In genomic region chr16:91695108-91695755, GRCm38 (mm10) we compare ENCODE assay signal across 10 mouse cellular contexts. TPM values are rescaled to one million over a fixed set of nuclear protein-coding genes. Genes with fewer than 3 reads are reported as not detected.
DNase-seq lines count a peak whose midpoint lies in the region; ATAC-seq and TF ChIP-seq lines count a peak whose summit lies in the region.
"Had no signal": no experiment of that assay in that cellular context is flagged by ENCODE, and none has a peak within 500 bp of the region (broad histone marks: within the 10 kb centered on the region; RNA-seq: fewer than 3 reads in every experiment).

No protein-coding gene starts in this region.

- H3K9me3 ChIP-seq in heart, embryonic 16.5 days (replicated peaks; ENCODE audit: control insufficient read depth, low read length) = no peaks in the 10 kb centered on the region
- no peaks in the 10 kb centered on the region for H3K9me3 ChIP-seq in forebrain, embryonic 11.5 days (ENCODE audit: control insufficient read depth, low read length)
- H3K9me3 ChIP-seq: embryonic facial prominence, embryonic 10.5 days; liver, embryonic 13.5 days had no signal

- no peak overlapping the region for H3K9ac ChIP-seq in heart, embryonic 16.5 days (ENCODE audit: low read length)
- no peak overlapping the region for H3K9ac ChIP-seq in forebrain, embryonic 11.5 days (ENCODE audit: low read length)
- H3K9ac ChIP-seq: liver, embryonic 13.5 days had no signal

- ATAC-seq in heart, embryonic 16.5 days (replicated peaks; ENCODE audit: extremely low read depth, insufficient read depth, low FRiP score) = no peak
- ATAC-seq in forebrain, embryonic 11.5 days (replicated peaks; ENCODE audit: low FRiP score) = no peak

- 52% methylated on average over 8 of the region's 8 CpGs for WGBS in heart, embryonic 16.5 days
- 81% methylated on average over 8 of the region's 8 CpGs for WGBS in forebrain, embryonic 11.5 days

- H3K27ac ChIP-seq in heart, embryonic 16.5 days (ENCODE audit: low read length) = 0 out of 2 replicates have a peak overlapping the region, but pooled peaks have one; percentile 6
- peak overlapping the region; percentile 21 for H3K27ac ChIP-seq in layer of hippocampus, adult 2 months
- H3K27ac ChIP-seq in forebrain, embryonic 11.5 days (ENCODE audit: low read depth, low read length) = no peak overlapping the region
- H3K27ac ChIP-seq: embryonic facial prominence, embryonic 10.5 days; liver, embryonic 13.5 days had no signal

- no peaks in the 10 kb centered on the region for H3K4me1 ChIP-seq in heart, embryonic 16.5 days (ENCODE audit: control insufficient read depth, insufficient read depth, low read length)
- H3K4me1 ChIP-seq in forebrain, embryonic 11.5 days (replicated peaks; ENCODE audit: control insufficient read depth, insufficient read depth, low read length) = no peaks in the 10 kb centered on the region

- no peak for DNase-seq in heart, postnatal 25 days (ENCODE audit: low spot score)
- DNase-seq in layer of hippocampus, adult 2 months (ENCODE audit: low spot score in 2 of 2) = no peak
- DNase-seq in layer of hippocampus, postnatal 14 days (ENCODE audit: low spot score in 2 of 2) = no peak
- peak; percentile 51 for DNase-seq in 416B (ENCODE audit: low read depth)
- DNase-seq in forelimb bud, embryonic 11.5 days (ENCODE audit: low read depth, low spot score) = peak; percentile 13
- no peak for DNase-seq in forebrain, embryonic 11.5 days (ENCODE audit: low spot score)
- DNase-seq in thymus, postnatal 36 days = no peak

- H3K4me3 ChIP-seq in heart, embryonic 16.5 days (ENCODE audit: low read length) = no peak overlapping the region
- H3K4me3 ChIP-seq in layer of hippocampus, adult 2 months = no peak overlapping the region
- H3K4me3 ChIP-seq in forebrain, embryonic 11.5 days (ENCODE audit: low read depth, low read length) = no peak overlapping the region
- H3K4me3 ChIP-seq: embryonic facial prominence, embryonic 10.5 days; liver, embryonic 13.5 days had no signal

- intact Hi-C loops in heart, postnatal 25 days (cut with DNase I) = loop anchor here (2.0 to 10.0 kb wide), 3 partner anchors 190 to 610 kb away; partner anchors contain the start of gene Smim11

- no peaks in the 10 kb centered on the region for H3K27me3 ChIP-seq in heart, embryonic 16.5 days (ENCODE audit: control insufficient read depth, insufficient read depth, low read length)
- H3K27me3 ChIP-seq in forebrain, embryonic 11.5 days (ENCODE audit: control insufficient read depth, insufficient read depth, low read length) = no peaks in the 10 kb centered on the region
- H3K27me3 ChIP-seq: liver, embryonic 13.5 days had no signal

- peaks cover 23% of the 10 kb centered on the region for H3K36me3 ChIP-seq in heart, embryonic 16.5 days (ENCODE audit: control insufficient read depth, insufficient read depth)
- no peaks in the 10 kb centered on the region for H3K36me3 ChIP-seq in forebrain, embryonic 11.5 days (ENCODE audit: control insufficient read depth, insufficient read depth, low read length)

- H3K4me2 ChIP-seq in heart, embryonic 16.5 days (ENCODE audit: low read depth, low read length) = no peak overlapping the region
- no peak overlapping the region for H3K4me2 ChIP-seq in forebrain, embryonic 11.5 days (ENCODE audit: low read depth, low read length, severe bottlenecking)
- H3K4me2 ChIP-seq: liver, embryonic 13.5 days had no signal

- TF ChIP-seq CTCF in layer of hippocampus, adult 2 months (conservative IDR thresholded peaks at IDR 0.05) = no peak

RNA-seq across cellular contexts. Expression of gene Donson, which starts 6.7 kb away (rescaled TPM):
- polyA plus RNA-seq in heart, embryonic 16.5 days (2015; fragmentation: Nextera tagmentation; extraction: Ambion mirVana) = 10.8 and 11.4 TPM in 2 replicates
- total RNA-seq in heart, postnatal 25 days (2021) = 1 to 10 TPM; 2.5 to 3.7 TPM
- total RNA-seq in layer of hippocampus, adult 2 months (2021) = 10 to 100 TPM; 24.4 to 28.8 TPM
- 10 to 100 TPM; 24.6 TPM for total RNA-seq in layer of hippocampus, postnatal 14 days (2021)
- 42.1 and 42.7 TPM in 2 replicates for polyA plus RNA-seq in forebrain, embryonic 11.5 days (2014; fragmentation: Nextera tagmentation; extraction: Ambion mirVana)

RNA-seq across cellular contexts. Expression of gene Cryzl1, which starts 33.5 kb away (rescaled TPM):
- 51.8 and 58.3 TPM in 2 replicates for polyA plus RNA-seq in heart, embryonic 16.5 days (2015; fragmentation: Nextera tagmentation; extraction: Ambion mirVana)
- total RNA-seq in heart, postnatal 25 days (2021) = 10 to 100 TPM; 22.7 to 24.7 TPM
- total RNA-seq in layer of hippocampus, adult 2 months (2021) = 100 to 1,000 TPM; 104 to 111 TPM
- total RNA-seq in layer of hippocampus, postnatal 14 days (2021) = 10 to 100 TPM; 79.2 to 87.5 TPM
- polyA plus RNA-seq in forebrain, embryonic 11.5 days (2014; fragmentation: Nextera tagmentation; extraction: Ambion mirVana) = 73.6 and 83.6 TPM in 2 replicates

RNA-seq across cellular contexts. Expression of gene Itsn1, which starts 33.8 kb away (rescaled TPM):
- 14.2 and 17.0 TPM in 2 replicates for polyA plus RNA-seq in heart, embryonic 16.5 days (2015; fragmentation: Nextera tagmentation; extraction: Ambion mirVana)
- total RNA-seq in heart, postnatal 25 days (2021) = 10 to 100 TPM; 40.8 to 56.7 TPM
- total RNA-seq in layer of hippocampus, adult 2 months (2021) = 100 to 1,000 TPM; 160 to 176 TPM
- total RNA-seq in layer of hippocampus, postnatal 14 days (2021) = 100 to 1,000 TPM; 155 to 157 TPM
- 55.2 and 60.2 TPM in 2 replicates for polyA plus RNA-seq in forebrain, embryonic 11.5 days (2014; fragmentation: Nextera tagmentation; extraction: Ambion mirVana)

RNA-seq across cellular contexts. Expression of gene Son, which starts 47.9 kb away (rescaled TPM):
- polyA plus RNA-seq in heart, embryonic 16.5 days (2015; fragmentation: Nextera tagmentation; extraction: Ambion mirVana) = 77.4 and 81.7 TPM in 2 replicates
- total RNA-seq in heart, postnatal 25 days (2021) = 100 to 1,000 TPM; 129 to 149 TPM
- total RNA-seq in layer of hippocampus, adult 2 months (2021) = 100 to 1,000 TPM; 259 to 285 TPM
- 100 to 1,000 TPM; 224 to 256 TPM for total RNA-seq in layer of hippocampus, postnatal 14 days (2021)
- polyA plus RNA-seq in forebrain, embryonic 11.5 days (2014; fragmentation: Nextera tagmentation; extraction: Ambion mirVana) = 140 and 150 TPM in 2 replicates

RNA-seq across cellular contexts. Expression of gene Gart, which starts 48.5 kb away (rescaled TPM):
- 74.9 and 86.8 TPM in 2 replicates for polyA plus RNA-seq in heart, embryonic 16.5 days (2015; fragmentation: Nextera tagmentation; extraction: Ambion mirVana)
- 10 to 100 TPM; 59.0 to 70.1 TPM for total RNA-seq in heart, postnatal 25 days (2021)
- 10 to 100 TPM; 52.9 to 54.3 TPM for total RNA-seq in layer of hippocampus, adult 2 months (2021)
- 10 to 100 TPM; 45.7 to 56.7 TPM for total RNA-seq in layer of hippocampus, postnatal 14 days (2021)
- polyA plus RNA-seq in forebrain, embryonic 11.5 days (2014; fragmentation: Nextera tagmentation; extraction: Ambion mirVana) = 145 and 150 TPM in 2 replicates

Comparison
In these comparisons a context has a peak if more than half of its experiments do, and no peak if none do; other contexts are left out.
1. DNase-seq: peak in 416B (single experiment) and forelimb bud, embryonic 11.5 days (single experiment); none in heart, postnatal 25 days (single experiment), layer of hippocampus, adult 2 months (0 of 2), layer of hippocampus, postnatal 14 days (0 of 2), forebrain, embryonic 11.5 days (single experiment) and thymus, postnatal 36 days (0 of 2).
2. RNA of gene Donson, which starts 6.7 kb away (total RNA-seq): 24.4 to 28.8 TPM in layer of hippocampus, adult 2 months and 24.6 TPM in layer of hippocampus, postnatal 14 days; 2.5 to 3.7 TPM in heart, postnatal 25 days; every median in the first group is over 4 times any median in the second.